ENCODE assay signal across 9 mouse cellular contexts in genomic region chr11:31900736-31901135, GRCm38 (mm10). TPM values are rescaled to one million over a fixed set of nuclear protein-coding genes. Genes with fewer than 3 reads are reported as not detected.
DNase-seq lines count a peak whose midpoint lies in the region; ATAC-seq lines count a peak whose summit lies in the region.
"Had no signal": no experiment of that assay in that cellular context is flagged by ENCODE, and none has a peak within 500 bp of the region (broad histone marks: within the 10 kb centered on the region; RNA-seq: fewer than 3 reads in every experiment).

No protein-coding gene starts in this region.

- 37% methylated on average over 1 of the region's 1 CpGs for WGBS in kidney, embryonic 15.5 days
- 8% methylated on average over 1 of the region's 1 CpGs for WGBS in forebrain, embryonic 12.5 days

- H3K4me2 ChIP-seq in kidney, embryonic 15.5 days: no peak overlapping the region
- H3K4me2 ChIP-seq in forebrain, embryonic 12.5 days: no peak overlapping the region
- H3K4me2 ChIP-seq: limb, embryonic 15.5 days had no signal

- no peak for ATAC-seq in kidney, embryonic 15.5 days (replicated peaks; ENCODE audit: low FRiP score)
- no peak for ATAC-seq in forebrain, embryonic 12.5 days (ENCODE audit: low FRiP score)

- H3K36me3 ChIP-seq in kidney, embryonic 15.5 days: no peaks in the 10 kb centered on the region
- no peaks in the 10 kb centered on the region for H3K36me3 ChIP-seq in forebrain, embryonic 12.5 days (replicated peaks)
- H3K36me3 ChIP-seq: limb, embryonic 15.5 days had no signal

- peak; percentile 73 for DNase-seq in heart, adult 8-10 months (ENCODE audit: low spot score)
- DNase-seq in heart, postnatal 36 days: no peak
- peak; percentile 8 for DNase-seq in retina, postnatal 1 day
- DNase-seq in retina, embryonic 14.5 days (ENCODE audit: low spot score): no peak
- DNase-seq in urinary bladder, postnatal 25 days (ENCODE audit: low spot score): no peak
- no peak for DNase-seq in adrenal gland, adult 18-20 months (ENCODE audit: low spot score in 2 of 2)

- H3K27me3 ChIP-seq in kidney, embryonic 15.5 days: no peaks in the 10 kb centered on the region
- no peaks in the 10 kb centered on the region for H3K27me3 ChIP-seq in forebrain, embryonic 12.5 days
- H3K27me3 ChIP-seq: limb, embryonic 15.5 days had no signal

- peaks cover 10% of the 10 kb centered on the region; the same call in 1 of the 2 replicates for H3K4me1 ChIP-seq in kidney, embryonic 15.5 days
- no peaks in the 10 kb centered on the region for H3K4me1 ChIP-seq in forebrain, embryonic 12.5 days
- H3K4me1 ChIP-seq: limb, embryonic 15.5 days had no signal

- no peak overlapping the region for H3K9ac ChIP-seq in kidney, embryonic 15.5 days
- H3K9ac ChIP-seq in forebrain, embryonic 12.5 days: no peak overlapping the region
- H3K9ac ChIP-seq: limb, embryonic 15.5 days had no signal

- peak overlapping the region; percentile 49; the same call in 1 of the 2 replicates for H3K27ac ChIP-seq in kidney, embryonic 15.5 days
- H3K27ac ChIP-seq in forebrain, embryonic 12.5 days: no peak overlapping the region
- H3K27ac ChIP-seq: limb, embryonic 15.5 days had no signal

- no peak overlapping the region for H3K4me3 ChIP-seq in kidney, embryonic 15.5 days (replicated peaks)
- no peak overlapping the region for H3K4me3 ChIP-seq in forebrain, embryonic 12.5 days (replicated peaks)
- H3K4me3 ChIP-seq: limb, embryonic 15.5 days had no signal

- H3K9me3 ChIP-seq in kidney, embryonic 15.5 days (replicated peaks): no peaks in the 10 kb centered on the region
- H3K9me3 ChIP-seq in forebrain, embryonic 12.5 days: no peaks in the 10 kb centered on the region
- H3K9me3 ChIP-seq: limb, embryonic 15.5 days had no signal

- intact Hi-C loops in heart, postnatal 36 days (cut with DNase I): loop anchor here (2.0 kb wide), 1 partner anchor 30 kb away; no protein-coding TSS in a partner anchor

RNA-seq across cellular contexts. Expression of gene Cpeb4, which starts 28.7 kb away (rescaled TPM):
- 100 to 1,000 TPM in 1 of 4 experiments, 10 to 100 TPM in 3; 71.7 to 102 (median 85.1) TPM for total RNA-seq in heart, adult 8-10 months (2022)
- total RNA-seq in heart, postnatal 36 days (2021): 100 to 1,000 TPM in 1 of 2 experiments, 10 to 100 TPM in 1; 86.7 to 102 TPM
- polyA plus RNA-seq in kidney, embryonic 15.5 days (2015; fragmentation: Nextera tagmentation; extraction: Ambion mirVana): 3.6 and 3.9 TPM in 2 replicates
- polyA plus RNA-seq in forebrain, embryonic 12.5 days (2016; fragmentation: Nextera tagmentation; extraction: Ambion mirVana): 11.7 and 14.0 TPM in 2 replicates
- 100 to 1,000 TPM; 158 to 193 TPM for total RNA-seq in adrenal gland, adult 18-20 months (2021)

Comparison
In these comparisons a context has a peak if more than half of its experiments do, and no peak if none do; other contexts are left out.
1. DNase-seq: peak in heart, adult 8-10 months (single experiment) and retina, postnatal 1 day (single experiment); none in heart, postnatal 36 days (0 of 2), retina, embryonic 14.5 days (single experiment), urinary bladder, postnatal 25 days (single experiment) and adrenal gland, adult 18-20 months (0 of 2).